Comparison of ENCODE assay signal across 18 mouse cellular contexts in genomic region chr12:58591480-58591829, GRCm38 (mm10).
A peak's percentile ranks its signal among the peaks of the same experiment; 100 is the strongest.
DNase-seq lines count a peak whose midpoint lies in the region; ATAC-seq and TF ChIP-seq lines count a peak whose summit lies in the region.
"Had no signal": no experiment of that assay in that cellular context is flagged by ENCODE, and none has a peak within 500 bp of the region (broad histone marks: within the 10 kb centered on the region; RNA-seq: fewer than 3 reads in every experiment).

No protein-coding gene starts in this region.

- H3K4me3 ChIP-seq in kidney, embryonic 16.5 days (ENCODE audit: low read length) = no peak overlapping the region
- H3K4me3 ChIP-seq in forebrain, embryonic 16.5 days (replicated peaks; ENCODE audit: low read length) = no peak overlapping the region
- H3K4me3 ChIP-seq in lung, postnatal 0 days (ENCODE audit: low read depth, low read length) = no peak overlapping the region
- H3K4me3 ChIP-seq: limb, embryonic 15.5 days; megakaryocyte, embryonic 14.5 days; myocyte had no signal

- no peak overlapping the region for H3K27ac ChIP-seq in kidney, embryonic 16.5 days (ENCODE audit: low read length)
- no peak overlapping the region for H3K27ac ChIP-seq in forebrain, embryonic 16.5 days (ENCODE audit: low read length)
- H3K27ac ChIP-seq in lung, postnatal 0 days (ENCODE audit: low read length) = no peak overlapping the region
- H3K27ac ChIP-seq: limb, embryonic 15.5 days had no signal

- intact Hi-C loops in heart, postnatal 36 days (cut with DNase I) = no loop called here

- no peak overlapping the region for H3K9ac ChIP-seq in kidney, embryonic 16.5 days (replicated peaks; ENCODE audit: low read length)
- H3K9ac ChIP-seq in forebrain, embryonic 16.5 days (replicated peaks; ENCODE audit: low read depth, low read length) = no peak overlapping the region
- no peak overlapping the region for H3K9ac ChIP-seq in lung, postnatal 0 days (replicated peaks; ENCODE audit: low read depth)
- H3K9ac ChIP-seq: limb, embryonic 15.5 days had no signal

- H3K9me3 ChIP-seq in kidney, embryonic 16.5 days (ENCODE audit: low read length) = no peaks in the 10 kb centered on the region
- no peaks in the 10 kb centered on the region for H3K9me3 ChIP-seq in forebrain, embryonic 16.5 days (ENCODE audit: control insufficient read depth, low read length)
- no peaks in the 10 kb centered on the region for H3K9me3 ChIP-seq in lung, postnatal 0 days (ENCODE audit: low read length)
- H3K9me3 ChIP-seq: limb, embryonic 15.5 days; megakaryocyte, embryonic 14.5 days had no signal

- no peak overlapping the region for H3K4me2 ChIP-seq in kidney, embryonic 16.5 days (replicated peaks; ENCODE audit: low read depth, low read length)
- no peak overlapping the region for H3K4me2 ChIP-seq in forebrain, embryonic 16.5 days (ENCODE audit: low read length)
- H3K4me2 ChIP-seq in lung, postnatal 0 days (replicated peaks; ENCODE audit: low read depth, low read length) = no peak overlapping the region
- H3K4me2 ChIP-seq: limb, embryonic 15.5 days had no signal

- TF ChIP-seq EP300 in lung, postnatal 0 days (IDR thresholded peaks at IDR 0.05) = no peak

- no peaks in the 10 kb centered on the region for H3K36me3 ChIP-seq in kidney, embryonic 16.5 days (ENCODE audit: insufficient read depth, low read length)
- H3K36me3 ChIP-seq in forebrain, embryonic 16.5 days (ENCODE audit: control insufficient read depth, insufficient read depth) = no peaks in the 10 kb centered on the region
- H3K36me3 ChIP-seq in lung, postnatal 0 days (ENCODE audit: insufficient read depth, low read length) = no peaks in the 10 kb centered on the region
- H3K36me3 ChIP-seq: limb, embryonic 15.5 days had no signal

- H3K4me1 ChIP-seq in kidney, embryonic 16.5 days (ENCODE audit: insufficient read depth, low read length) = no peaks in the 10 kb centered on the region
- peaks cover 8% of the 10 kb centered on the region for H3K4me1 ChIP-seq in forebrain, embryonic 16.5 days (replicated peaks; ENCODE audit: control insufficient read depth, insufficient read depth, low read length)
- H3K4me1 ChIP-seq in lung, postnatal 0 days (ENCODE audit: insufficient read depth, low read depth, low read length) = no peaks in the 10 kb centered on the region

- no peak for TF ChIP-seq CTCF in lung, postnatal 0 days (IDR thresholded peaks at IDR 0.05)

- WGBS in kidney, embryonic 16.5 days = 83% methylated on average over 3 of the region's 3 CpGs
- WGBS in forebrain, embryonic 16.5 days = 54% methylated on average over 3 of the region's 3 CpGs
- 84% methylated on average over 3 of the region's 3 CpGs for WGBS in lung, postnatal 0 days

- no peak for ATAC-seq in kidney, embryonic 16.5 days (ENCODE audit: low FRiP score, low TSS enrichment)
- peak; percentile 20; the same call in 1 of the 2 replicates for ATAC-seq in forebrain, embryonic 16.5 days
- no peak for ATAC-seq in lung, postnatal 0 days

- peak; percentile 75 for DNase-seq in heart, adult 11 months
- DNase-seq in heart, postnatal 36 days = no peak
- DNase-seq in kidney, adult 8-10 months = peak; percentile 6 to 28
- DNase-seq in Muller cell, postnatal 12 days (ENCODE audit: inconsistent ontology term) = peak; percentile 74
- DNase-seq in lung, postnatal 0 days (ENCODE audit: low spot score) = no peak
- DNase-seq: adrenal gland, postnatal 25 days; cerebellum, adult 11 months; cerebellum, postnatal 25 days; gastrocnemius, postnatal 36 days; kidney, adult 18-20 months; lung, adult 18-20 months; thymus, postnatal 4 days had no signal

- no peaks in the 10 kb centered on the region for H3K27me3 ChIP-seq in kidney, embryonic 16.5 days (ENCODE audit: insufficient read depth, low read length)
- no peaks in the 10 kb centered on the region for H3K27me3 ChIP-seq in forebrain, embryonic 16.5 days (replicated peaks; ENCODE audit: control insufficient read depth, insufficient read depth, low read length)
- no peaks in the 10 kb centered on the region for H3K27me3 ChIP-seq in lung, postnatal 0 days (replicated peaks; ENCODE audit: insufficient read depth, low read length)
- H3K27me3 ChIP-seq: CH12.LX; limb, embryonic 15.5 days; megakaryocyte, embryonic 14.5 days had no signal

Comparison
In these comparisons a context has a peak if more than half of its experiments do, and no peak if none do; other contexts are left out.
1. DNase-seq: peak in heart, adult 11 months (single experiment), kidney, adult 8-10 months (2 of 2) and Muller cell, postnatal 12 days (single experiment); none in heart, postnatal 36 days (0 of 2) and lung, postnatal 0 days (single experiment).